Mouse (Mus musculus): ENCODE results near the gene Tldc2. TPM values are rescaled to one million over a fixed set of nuclear protein-coding genes. Genes with fewer than 3 reads are reported as not detected.

Gene Tldc2
- polyA plus RNA-seq, 1 experiment from 2014 or later = not detected

DNA sequence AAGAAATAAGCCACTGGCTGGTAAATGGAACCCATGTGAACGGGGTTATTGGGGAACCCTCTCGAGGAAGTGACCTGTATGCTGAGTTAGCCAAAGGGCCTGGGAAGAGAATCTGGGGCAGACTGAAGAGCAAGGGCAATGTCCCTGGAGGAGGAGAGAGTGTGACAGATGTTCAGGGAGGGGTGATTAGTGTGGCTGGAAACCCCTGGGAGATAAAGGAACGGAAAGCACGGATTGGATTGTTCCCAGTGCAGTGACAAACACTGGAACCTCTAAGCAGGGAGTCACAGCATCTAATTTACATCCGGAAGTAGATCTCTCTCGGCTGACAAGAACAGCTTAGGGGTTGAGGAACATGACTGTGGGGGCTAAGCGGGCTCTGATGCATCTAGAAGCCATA, 4.9 kb upstream of the Tldc2 start:
- Histone ChIP-seq H3K27me3 (replicated peaks) (no peaks in the 10 kb centered on the region), H3K4me1 (peaks cover 26% of the 10 kb centered on the region), H3K27ac (no peak overlapping the region), H3K9me3 (no peaks in the 10 kb centered on the region), H3K4me3 (no peak overlapping the region), H3K9ac (no peak overlapping the region), H3K36me3 (no peaks in the 10 kb centered on the region), H3K4me2 (replicated peaks) (no peak overlapping the region)
- ATAC-seq (ENCODE audit: low FRiP score, low read depth) = no peak
- WGBS = 38% methylated on average over 7 of the region's 7 CpGs

DNA sequence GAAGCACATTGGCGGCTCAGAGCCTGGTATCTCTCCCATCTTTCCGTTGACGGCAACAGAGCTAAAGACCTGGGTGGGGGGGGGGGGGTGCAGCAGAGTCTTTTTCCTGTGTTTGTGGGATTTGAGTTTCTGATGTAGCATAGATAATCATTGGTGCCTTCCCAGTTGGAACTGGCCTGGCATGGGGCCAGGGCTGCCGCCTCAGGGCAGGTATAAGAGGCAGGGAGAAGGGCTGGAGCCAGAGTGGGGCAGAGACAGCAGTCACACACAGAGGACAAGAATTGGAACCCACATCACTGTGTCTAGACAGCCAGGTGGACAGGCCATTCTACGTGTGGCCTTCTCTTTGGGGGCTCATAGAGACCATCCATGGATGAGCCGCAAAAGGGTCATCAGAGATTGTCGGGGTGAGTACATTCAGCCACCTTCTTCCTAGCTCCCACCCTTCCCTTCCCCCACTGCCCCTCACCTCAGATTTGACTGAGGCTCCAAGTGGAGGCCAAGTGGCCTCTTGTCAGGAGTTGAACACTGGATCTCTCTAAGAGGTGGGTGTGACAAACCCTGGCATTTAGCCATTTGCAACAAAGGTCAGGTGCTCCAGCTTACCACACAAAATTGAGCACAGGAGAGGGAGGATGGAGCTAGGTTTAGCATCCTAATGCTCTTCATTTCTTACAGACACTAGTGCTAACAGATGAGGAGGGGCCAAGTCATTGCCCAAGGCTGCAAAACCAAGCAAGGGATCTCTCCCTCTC, 1.8 kb upstream of the Tldc2 start:
- ATAC-seq (ENCODE audit: low FRiP score, low read depth) = no peak
- Histone ChIP-seq H3K4me2 (replicated peaks) (no peak overlapping the region), H3K27ac (no peak overlapping the region), H3K4me1 (peaks cover 12% of the 10 kb centered on the region), H3K9me3 (no peaks in the 10 kb centered on the region), H3K27me3 (replicated peaks) (no peaks in the 10 kb centered on the region), H3K4me3 (no peak overlapping the region), H3K9ac (no peak overlapping the region), H3K36me3 (no peaks in the 10 kb centered on the region)
- WGBS = 91% methylated on average over 7 of the region's 7 CpGs

DNA sequence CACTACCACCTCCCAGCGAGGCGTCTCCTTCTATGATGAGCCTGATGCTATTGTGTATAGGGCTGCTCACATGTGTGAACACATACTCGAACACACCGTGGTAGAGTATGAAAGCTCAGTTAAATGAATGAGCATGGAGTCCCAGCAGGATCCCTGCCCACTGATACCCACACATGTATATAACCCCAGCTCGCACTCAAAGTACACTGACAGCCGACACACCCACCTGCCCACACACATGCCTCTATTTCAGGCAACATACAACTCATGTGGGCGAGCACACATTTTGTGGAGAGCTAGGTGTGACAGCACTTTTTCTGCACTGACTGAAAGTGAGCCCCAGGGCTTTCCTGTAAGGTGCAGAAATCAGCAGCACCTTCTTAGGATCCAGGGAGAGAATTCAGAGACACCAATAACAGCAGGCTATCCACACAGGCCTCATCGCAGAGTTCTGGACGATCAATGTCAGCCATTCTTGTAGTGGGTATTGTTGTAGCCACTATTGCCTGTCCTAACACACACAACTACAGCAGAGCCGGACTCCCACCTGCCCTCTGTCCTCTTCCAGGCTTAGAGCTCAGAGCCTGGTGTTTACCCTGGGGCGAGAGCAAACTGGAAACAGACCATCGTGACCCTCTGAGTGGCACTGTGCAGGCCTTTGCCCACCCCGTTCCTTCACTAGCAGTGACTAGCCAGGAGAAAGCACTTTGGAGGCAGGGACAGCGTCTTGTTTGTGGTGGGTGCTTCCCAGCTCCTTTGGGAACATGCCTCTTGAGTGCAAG, 872 bp downstream of the Tldc2 start:
- Histone ChIP-seq H3K27ac (no peak overlapping the region), H3K4me3 (no peak overlapping the region), H3K9me3 (no peaks in the 10 kb centered on the region), H3K4me1 (peaks cover 4% of the 10 kb centered on the region; the same call in 1 of the 2 replicates), H3K27me3 (replicated peaks) (no peaks in the 10 kb centered on the region), H3K4me2 (replicated peaks) (no peak overlapping the region), H3K9ac (no peak overlapping the region), H3K36me3 (no peaks in the 10 kb centered on the region)
- 84% methylated on average over 14 of the region's 14 CpGs for WGBS
- no peak for ATAC-seq (ENCODE audit: low FRiP score, low read depth)

DNA sequence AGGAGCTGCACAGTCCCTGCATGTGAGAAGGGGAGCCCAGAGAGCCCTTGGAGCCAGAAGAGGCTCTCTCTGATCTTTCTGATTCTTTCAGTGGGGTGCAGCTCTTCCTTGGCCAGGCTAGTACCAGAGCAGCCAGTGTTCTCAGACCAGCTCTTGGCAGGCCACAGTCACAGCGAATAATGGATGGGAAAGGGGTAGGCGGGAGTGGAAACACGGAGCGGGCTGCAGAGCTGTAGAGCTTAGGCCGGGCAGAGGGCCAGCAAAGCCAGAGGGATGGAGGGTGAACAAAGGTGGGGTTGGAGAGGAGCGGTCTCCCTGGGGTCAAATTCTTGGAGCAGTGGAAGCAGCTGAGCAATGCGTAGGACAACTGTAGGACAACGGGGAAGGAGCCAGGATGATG, 5.2 kb downstream of the Tldc2 start:
- no peak for ATAC-seq (ENCODE audit: low FRiP score, low read depth)
- WGBS = 63% methylated on average over 8 of the region's 8 CpGs
- no peak overlapping the region for H3K27ac ChIP-seq
- H3K4me3 ChIP-seq = no peak overlapping the region
- H3K27me3 ChIP-seq (replicated peaks) = no peaks in the 10 kb centered on the region
- H3K4me2 ChIP-seq (replicated peaks) = no peak overlapping the region
- H3K36me3 ChIP-seq = no peaks in the 10 kb centered on the region
- H3K4me1 ChIP-seq = no peaks in the 10 kb centered on the region
- no peaks in the 10 kb centered on the region for H3K9me3 ChIP-seq
- H3K9ac ChIP-seq = no peak overlapping the region

DNA sequence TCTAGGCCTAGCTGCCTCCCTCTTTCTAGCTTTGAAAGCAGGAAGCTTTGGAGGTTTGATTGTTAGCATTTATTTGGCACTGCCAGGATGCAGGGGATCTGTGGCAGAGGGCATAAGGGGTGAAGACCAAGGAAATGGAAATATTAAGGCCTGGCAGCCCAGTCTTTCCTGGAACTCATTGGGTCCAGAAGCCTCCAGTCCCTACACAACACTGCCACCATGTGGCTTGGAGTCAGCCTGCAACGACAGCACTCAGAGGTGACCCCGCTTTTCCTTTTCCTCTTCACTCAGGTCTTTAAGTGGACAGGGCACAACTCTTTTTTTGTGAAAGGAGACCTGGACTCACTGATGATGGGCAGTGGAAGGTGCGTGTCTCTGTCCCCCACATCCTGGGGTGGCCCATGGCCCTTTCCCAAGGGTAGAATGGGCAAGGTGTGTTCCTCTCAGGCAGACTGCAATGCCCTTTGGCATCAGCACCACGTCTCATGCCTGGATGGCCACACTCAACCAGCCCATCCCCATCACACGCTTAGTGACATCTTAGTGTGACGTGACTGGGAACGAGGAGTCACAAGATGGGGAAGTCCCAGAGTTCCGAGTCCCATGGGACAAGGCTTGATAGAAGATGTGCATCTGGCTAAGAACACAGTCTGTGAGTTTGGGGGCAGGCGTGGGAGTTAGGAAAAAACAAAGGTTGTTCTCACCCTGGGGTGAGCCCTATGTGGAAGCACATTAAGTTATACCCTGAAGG, 8.3 kb downstream of the Tldc2 start:
- no peak overlapping the region for H3K4me3 ChIP-seq
- no peak overlapping the region for H3K4me2 ChIP-seq (replicated peaks)
- H3K27ac ChIP-seq = no peak overlapping the region
- no peaks in the 10 kb centered on the region for H3K4me1 ChIP-seq
- peaks cover 8% of the 10 kb centered on the region; the same call in 1 of the 2 replicates for H3K36me3 ChIP-seq
- H3K27me3 ChIP-seq (replicated peaks) = no peaks in the 10 kb centered on the region
- 66% methylated on average over 9 of the region's 9 CpGs for WGBS
- H3K9me3 ChIP-seq = no peaks in the 10 kb centered on the region
- no peak for ATAC-seq (ENCODE audit: low FRiP score, low read depth)
- no peak overlapping the region for H3K9ac ChIP-seq

DNA sequence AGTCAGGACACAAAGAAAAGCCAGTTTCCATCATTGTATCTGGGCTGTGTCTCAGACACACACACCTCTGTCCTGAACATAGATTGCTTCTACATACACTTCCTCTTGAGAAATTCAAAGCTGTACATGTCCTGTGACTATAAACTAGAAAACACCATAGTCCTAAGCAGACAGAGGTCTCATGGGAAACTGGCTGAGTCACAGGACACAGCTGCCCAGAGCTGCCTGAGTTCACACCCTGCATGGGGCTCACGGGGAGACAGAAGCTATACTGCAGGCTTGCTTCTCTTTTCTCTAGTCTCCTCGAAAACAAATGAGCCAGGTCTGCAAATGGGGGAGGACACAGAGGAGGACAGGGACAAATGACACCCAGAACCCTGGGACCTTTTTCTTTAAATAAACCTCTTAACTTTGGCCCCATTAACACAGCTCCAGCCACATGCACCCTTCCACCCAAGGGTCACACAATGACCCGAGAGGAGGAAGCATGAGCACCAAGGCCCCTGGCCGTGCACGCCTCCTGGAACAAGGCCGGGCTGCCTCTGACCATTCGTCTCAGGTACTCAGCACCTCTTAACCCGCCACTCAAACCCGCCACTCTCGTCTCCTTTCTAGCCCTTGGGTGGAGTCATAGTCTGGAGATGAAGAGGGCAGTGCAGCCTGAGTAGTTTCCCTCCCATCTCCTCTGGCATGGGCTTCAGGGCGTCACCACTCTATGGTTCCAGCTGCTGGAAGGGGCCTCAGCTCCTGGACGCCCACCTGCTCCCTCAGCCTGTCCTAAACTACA, 12.9 kb downstream of the Tldc2 start:
- WGBS = 81% methylated on average over 12 of the region's 12 CpGs
- no peak overlapping the region for H3K4me2 ChIP-seq (replicated peaks)
- H3K4me3 ChIP-seq = no peak overlapping the region
- no peak for ATAC-seq (ENCODE audit: low FRiP score, low read depth)
- H3K27me3 ChIP-seq (replicated peaks) = no peaks in the 10 kb centered on the region
- no peak overlapping the region for H3K9ac ChIP-seq
- no peaks in the 10 kb centered on the region for H3K9me3 ChIP-seq
- H3K36me3 ChIP-seq = peaks cover 30% of the 10 kb centered on the region
- H3K4me1 ChIP-seq = no peaks in the 10 kb centered on the region
- H3K27ac ChIP-seq = no peak overlapping the region

DNA sequence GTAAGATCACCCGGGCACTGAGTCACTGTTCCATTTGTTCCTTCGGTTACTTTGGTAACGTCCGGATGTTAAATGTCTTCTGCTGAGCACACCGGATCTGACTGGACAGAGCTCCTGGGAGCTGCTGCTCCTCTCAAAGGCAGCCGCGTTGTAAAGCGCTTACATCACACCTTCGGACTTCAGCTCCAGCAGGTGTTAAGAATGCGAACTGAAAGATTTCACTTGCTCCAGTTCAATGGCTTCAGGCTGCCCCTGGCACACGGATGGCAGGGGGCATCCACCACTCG, 13.4 kb downstream of the Tldc2 start:
- ATAC-seq (ENCODE audit: low FRiP score, low read depth) = no peak
- no peak overlapping the region for H3K4me3 ChIP-seq
- peaks cover 31% of the 10 kb centered on the region for H3K36me3 ChIP-seq
- no peaks in the 10 kb centered on the region for H3K27me3 ChIP-seq (replicated peaks)
- no peaks in the 10 kb centered on the region for H3K9me3 ChIP-seq
- H3K4me1 ChIP-seq = no peaks in the 10 kb centered on the region
- no peak overlapping the region for H3K9ac ChIP-seq
- H3K4me2 ChIP-seq (replicated peaks) = no peak overlapping the region
- H3K27ac ChIP-seq = no peak overlapping the region
- 82% methylated on average over 12 of the region's 12 CpGs for WGBS

DNA sequence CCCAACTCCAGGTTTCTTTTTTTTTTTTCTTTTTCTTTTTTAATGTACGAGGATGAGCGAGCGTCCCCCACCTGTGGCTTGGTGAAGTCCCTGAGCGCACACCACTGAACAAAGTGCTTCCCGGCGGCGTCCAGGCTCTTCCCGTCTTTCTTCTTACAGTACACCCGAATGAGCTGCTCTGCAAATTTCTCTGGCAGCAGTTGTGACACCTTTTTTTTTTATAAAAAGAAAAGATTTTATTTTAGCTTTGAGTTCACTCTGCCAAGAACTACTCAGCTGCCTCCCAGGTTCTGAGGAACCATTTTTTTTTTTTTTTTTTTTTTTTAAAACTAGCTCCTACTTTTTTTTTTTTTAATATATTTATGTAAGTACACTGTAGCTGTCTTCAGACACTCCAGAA, 14.8 kb downstream of the Tldc2 start:
- Histone ChIP-seq H3K4me1 (no peaks in the 10 kb centered on the region), H3K9ac (no peak overlapping the region), H3K36me3 (peaks cover 31% of the 10 kb centered on the region), H3K4me3 (no peak overlapping the region), H3K27me3 (replicated peaks) (no peaks in the 10 kb centered on the region), H3K9me3 (no peaks in the 10 kb centered on the region), H3K27ac (no peak overlapping the region), H3K4me2 (replicated peaks) (no peak overlapping the region)
- no peak for ATAC-seq (ENCODE audit: low FRiP score, low read depth)
- WGBS = 98% methylated on average over 9 of the region's 9 CpGs

DNA sequence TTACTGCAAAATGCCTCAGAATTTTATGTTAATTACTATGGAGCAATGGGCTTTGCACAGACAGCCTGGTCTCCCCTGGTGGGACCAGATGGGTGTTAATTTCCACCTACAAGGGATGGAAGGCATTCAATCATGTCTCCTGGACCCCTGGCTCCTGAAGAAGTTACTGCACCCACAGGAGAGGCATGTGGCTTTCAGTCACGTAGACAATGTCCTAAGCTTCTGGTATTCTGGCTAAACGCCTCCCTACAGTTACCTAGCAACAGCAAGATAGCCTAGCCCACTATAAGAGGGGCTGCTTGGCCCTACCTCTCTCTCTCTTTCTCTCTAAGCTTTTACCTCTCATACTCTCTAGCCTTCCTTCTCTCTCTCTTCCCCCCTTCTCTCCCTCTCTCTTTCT, 15.4 kb downstream of the Tldc2 start:
- H3K27me3 ChIP-seq (replicated peaks) = no peaks in the 10 kb centered on the region
- no peaks in the 10 kb centered on the region for H3K9me3 ChIP-seq
- no peaks in the 10 kb centered on the region for H3K4me1 ChIP-seq
- no peak overlapping the region for H3K4me3 ChIP-seq
- no peak overlapping the region for H3K9ac ChIP-seq
- no peak overlapping the region for H3K4me2 ChIP-seq (replicated peaks)
- peaks cover 31% of the 10 kb centered on the region for H3K36me3 ChIP-seq
- no peak overlapping the region for H3K27ac ChIP-seq
- 45% methylated on average over 2 of the region's 2 CpGs for WGBS
- ATAC-seq (ENCODE audit: low FRiP score, low read depth) = no peak

DNA sequence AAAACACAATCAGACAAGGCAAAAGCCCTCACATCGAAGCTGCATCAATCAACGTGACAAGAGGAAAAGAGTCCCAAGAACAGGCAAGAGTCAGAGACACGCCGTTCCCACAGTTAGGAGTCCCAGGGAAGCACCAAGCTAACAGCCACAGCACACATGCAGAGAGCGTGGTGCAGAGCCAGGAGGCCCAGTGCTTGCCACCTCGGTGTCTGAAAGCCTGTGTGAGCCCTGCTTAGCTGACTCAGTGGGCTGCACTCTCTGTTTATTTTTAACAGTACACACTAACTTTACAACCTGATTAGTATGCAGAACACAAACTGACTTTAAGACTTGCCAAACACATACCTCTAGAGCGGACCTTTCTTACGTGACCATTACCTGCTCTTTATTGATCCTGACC, 17.6 kb downstream of the Tldc2 start:
- Histone ChIP-seq H3K4me3 (no peak overlapping the region), H3K36me3 (peaks cover 35% of the 10 kb centered on the region), H3K4me2 (replicated peaks) (no peak overlapping the region), H3K4me1 (no peaks in the 10 kb centered on the region), H3K27ac (no peak overlapping the region), H3K27me3 (replicated peaks) (no peaks in the 10 kb centered on the region), H3K9ac (no peak overlapping the region), H3K9me3 (no peaks in the 10 kb centered on the region)
- WGBS = 81% methylated on average over 8 of the region's 8 CpGs
- no peak for ATAC-seq (ENCODE audit: low FRiP score, low read depth)

DNA sequence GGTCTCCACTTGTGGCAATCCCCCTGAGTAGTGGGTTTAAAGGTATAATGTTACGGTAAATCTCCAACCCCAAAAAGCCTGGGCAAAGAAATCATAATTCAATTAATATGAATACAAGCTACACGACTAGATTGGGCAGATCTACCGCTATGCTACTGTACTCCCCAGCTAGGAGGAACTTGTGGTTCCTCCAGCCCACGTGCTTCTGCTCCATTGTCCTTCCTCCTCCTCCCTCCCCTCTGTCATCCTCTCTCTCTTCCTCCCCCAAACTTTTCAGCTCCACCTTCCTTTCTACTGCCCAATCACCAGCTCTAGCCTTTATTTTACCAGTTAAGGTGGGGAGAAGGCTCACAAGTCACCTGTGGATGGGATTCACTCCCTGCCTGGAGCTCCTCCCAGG, 21.4 kb downstream of the Tldc2 start:
- 87% methylated on average over 4 of the region's 4 CpGs for WGBS
- H3K36me3 ChIP-seq = peaks cover 13% of the 10 kb centered on the region
- no peak overlapping the region for H3K9ac ChIP-seq
- no peak overlapping the region for H3K27ac ChIP-seq
- H3K4me1 ChIP-seq = no peaks in the 10 kb centered on the region
- no peaks in the 10 kb centered on the region for H3K9me3 ChIP-seq
- no peak overlapping the region for H3K4me2 ChIP-seq (replicated peaks)
- no peak for ATAC-seq (ENCODE audit: low FRiP score, low read depth)
- no peaks in the 10 kb centered on the region for H3K27me3 ChIP-seq (replicated peaks)
- H3K4me3 ChIP-seq = no peak overlapping the region

DNA sequence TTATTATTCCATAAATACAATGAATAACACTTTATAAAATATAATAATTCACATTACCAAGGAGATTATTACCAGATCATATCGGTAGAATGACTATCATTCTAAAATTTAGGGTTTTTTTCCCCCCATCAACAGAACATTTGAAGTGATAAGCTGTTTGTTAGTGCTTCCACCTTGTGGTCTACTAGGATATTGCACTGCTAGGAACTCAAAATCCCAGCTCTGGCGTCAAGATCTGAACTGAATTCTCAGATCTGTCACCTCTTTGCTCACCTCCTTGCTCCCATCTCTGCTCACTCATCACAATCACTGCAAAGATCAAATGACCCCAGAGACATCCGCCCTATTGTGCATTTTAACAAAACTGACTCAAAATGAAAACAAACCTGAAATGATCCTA, 30.1 kb downstream of the Tldc2 start:
- Histone ChIP-seq H3K27me3 (replicated peaks) (no peaks in the 10 kb centered on the region), H3K9ac (no peak overlapping the region), H3K9me3 (no peaks in the 10 kb centered on the region), H3K4me1 (no peaks in the 10 kb centered on the region), H3K36me3 (peaks cover 15% of the 10 kb centered on the region), H3K4me3 (no peak overlapping the region), H3K4me2 (replicated peaks) (no peak overlapping the region), H3K27ac (no peak overlapping the region)
- WGBS = 31% methylated on average over 3 of the region's 3 CpGs
- ATAC-seq (ENCODE audit: low FRiP score, low read depth) = no peak
